In genomic region chr14:55028333-55028835, GRCm38 (mm10) we compare ENCODE assay signal across 11 mouse cellular contexts. TPM values are rescaled to one million over a fixed set of nuclear protein-coding genes. Genes with fewer than 3 reads are reported as not detected.
DNase-seq lines count a peak whose midpoint lies in the region; ATAC-seq and TF ChIP-seq lines count a peak whose summit lies in the region.
"Had no signal": no experiment of that assay in that cellular context is flagged by ENCODE, and none has a peak within 500 bp of the region (broad histone marks: within the 10 kb centered on the region; RNA-seq: fewer than 3 reads in every experiment).

No protein-coding gene starts in this region.

- WGBS in kidney, adult 2 months: 41% methylated on average over 5 of the region's 5 CpGs
- WGBS in forebrain, embryonic 11.5 days: 9% methylated on average over 5 of the region's 5 CpGs
- 12% methylated on average over 5 of the region's 5 CpGs for WGBS in limb, embryonic 10.5 days
- 7% methylated on average over 4 of the region's 5 CpGs for WGBS in neural tube, embryonic 13.5 days

- H3K9ac ChIP-seq in forebrain, embryonic 11.5 days (ENCODE audit: low read length): peak overlapping the region; percentile 35
- H3K9ac ChIP-seq in neural tube, embryonic 13.5 days: peak overlapping the region; percentile 58
- H3K9ac ChIP-seq: heart, embryonic 15.5 days had no signal

- no peak overlapping the region for H3K27ac ChIP-seq in kidney, adult 2 months (ENCODE audit: insufficient read depth, low read depth, low read length)
- H3K27ac ChIP-seq in forebrain, embryonic 11.5 days (ENCODE audit: low read depth, low read length): peak overlapping the region; percentile 79
- H3K27ac ChIP-seq in limb, embryonic 10.5 days: peak overlapping the region; percentile 46; the same call in 1 of the 2 replicates
- peak overlapping the region; percentile 90 for H3K27ac ChIP-seq in neural tube, embryonic 13.5 days (replicated peaks)
- H3K27ac ChIP-seq: heart, embryonic 15.5 days had no signal

- no peak for TF ChIP-seq POLR2A in kidney, adult 2 months (IDR thresholded peaks at IDR 0.05; ENCODE audit: low read depth, low read length)

- no peaks in the 10 kb centered on the region for H3K27me3 ChIP-seq in kidney, adult 2 months (replicated peaks; ENCODE audit: control insufficient read depth, insufficient read depth, low read length)
- no peaks in the 10 kb centered on the region for H3K27me3 ChIP-seq in forebrain, embryonic 11.5 days (ENCODE audit: control insufficient read depth, insufficient read depth, low read length)
- no peaks in the 10 kb centered on the region for H3K27me3 ChIP-seq in limb, embryonic 10.5 days (ENCODE audit: low read depth, poor library complexity, severe bottlenecking)
- H3K27me3 ChIP-seq in neural tube, embryonic 13.5 days: no peaks in the 10 kb centered on the region

- H3K36me3 ChIP-seq in kidney, adult 2 months (ENCODE audit: control insufficient read depth, insufficient read depth, low read length): peaks cover 2% of the 10 kb centered on the region
- H3K36me3 ChIP-seq in forebrain, embryonic 11.5 days (ENCODE audit: control insufficient read depth, insufficient read depth, low read length): no peaks in the 10 kb centered on the region
- peaks cover 27% of the 10 kb centered on the region for H3K36me3 ChIP-seq in limb, embryonic 10.5 days
- peaks cover 19% of the 10 kb centered on the region for H3K36me3 ChIP-seq in neural tube, embryonic 13.5 days

- H3K9me3 ChIP-seq in forebrain, embryonic 11.5 days (ENCODE audit: control insufficient read depth, low read length): no peaks in the 10 kb centered on the region
- H3K9me3 ChIP-seq in limb, embryonic 10.5 days (replicated peaks): no peaks in the 10 kb centered on the region
- no peaks in the 10 kb centered on the region for H3K9me3 ChIP-seq in neural tube, embryonic 13.5 days
- H3K9me3 ChIP-seq: heart, embryonic 15.5 days; megakaryocyte, embryonic 14.5 days had no signal

- no peak overlapping the region for H3K4me3 ChIP-seq in kidney, adult 2 months (ENCODE audit: insufficient read depth, low read depth, low read length)
- H3K4me3 ChIP-seq in forebrain, embryonic 11.5 days (ENCODE audit: low read depth, low read length): no peak overlapping the region
- peak overlapping the region; percentile 30 for H3K4me3 ChIP-seq in limb, embryonic 10.5 days
- H3K4me3 ChIP-seq in neural tube, embryonic 13.5 days: no peak overlapping the region
- H3K4me3 ChIP-seq: heart, embryonic 15.5 days; megakaryocyte, embryonic 14.5 days had no signal

- no peaks in the 10 kb centered on the region for H3K4me1 ChIP-seq in kidney, adult 2 months (ENCODE audit: control insufficient read depth, insufficient read depth, low read length)
- H3K4me1 ChIP-seq in forebrain, embryonic 11.5 days (replicated peaks; ENCODE audit: control insufficient read depth, insufficient read depth, low read length): peaks cover 17% of the 10 kb centered on the region
- peaks cover 21% of the 10 kb centered on the region for H3K4me1 ChIP-seq in limb, embryonic 10.5 days
- peaks cover 55% of the 10 kb centered on the region for H3K4me1 ChIP-seq in neural tube, embryonic 13.5 days (replicated peaks)

- peak; percentile 26 for DNase-seq in kidney, postnatal 10 days
- no peak for DNase-seq in kidney, adult 2 months
- peak; percentile 70 for DNase-seq in forebrain, embryonic 11.5 days (ENCODE audit: low spot score)
- peak; percentile 39 for DNase-seq in limb, embryonic 10.5 days (ENCODE audit: low spot score)
- no peak for DNase-seq in right cerebral cortex, adult 2 months (ENCODE audit: low spot score in 2 of 2)
- DNase-seq in urinary bladder, adult 18-20 months (ENCODE audit: low spot score in 2 of 2): no peak
- no peak for DNase-seq in gastrocnemius, postnatal 4 days (ENCODE audit: low spot score in 2 of 2)

- ATAC-seq in forebrain, embryonic 11.5 days (replicated peaks; ENCODE audit: low FRiP score): peak; percentile 80
- ATAC-seq in neural tube, embryonic 13.5 days (ENCODE audit: low read depth): peak; percentile 87

- H3K4me2 ChIP-seq in forebrain, embryonic 11.5 days (ENCODE audit: low read depth, low read length, severe bottlenecking): peak overlapping the region; percentile 35; the same call in 1 of the 2 replicates
- H3K4me2 ChIP-seq in neural tube, embryonic 13.5 days: peak overlapping the region; percentile 44
- H3K4me2 ChIP-seq: heart, embryonic 15.5 days had no signal

- no peak for TF ChIP-seq CTCF in kidney, adult 2 months (conservative IDR thresholded peaks at IDR 0.05; ENCODE audit: insufficient read depth, insufficient read length, low read depth, low read length)

RNA-seq across cellular contexts. Expression of gene Ngdn, which starts 13.1 kb away (rescaled TPM):
- 15.0 and 15.5 TPM in 2 replicates for polyA plus RNA-seq in kidney, adult 2 months (2012; rRNA removed)
- polyA plus RNA-seq in forebrain, embryonic 11.5 days (2014; fragmentation: Nextera tagmentation; extraction: Ambion mirVana): 94.1 and 95.8 TPM in 2 replicates
- 97.5 and 98.1 TPM in 2 replicates for polyA plus RNA-seq in limb, embryonic 10.5 days (2016; fragmentation: Nextera tagmentation; extraction: Ambion mirVana)
- 56.4 and 61.9 TPM in 2 replicates for polyA plus RNA-seq in neural tube, embryonic 13.5 days (2015; fragmentation: Nextera tagmentation; extraction: Ambion mirVana)
- 10 to 100 TPM; 29.2 to 32.7 TPM for total RNA-seq in gastrocnemius, postnatal 4 days (2021)

RNA-seq across cellular contexts. Expression of gene Myh7, which starts 34.0 kb away (rescaled TPM):
- 0.05 and 5.2 TPM in 2 replicates for polyA plus RNA-seq in kidney, adult 2 months (2012; rRNA removed)
- 0.11 and 0.52 TPM in 2 replicates for polyA plus RNA-seq in forebrain, embryonic 11.5 days (2014; fragmentation: Nextera tagmentation; extraction: Ambion mirVana)
- polyA plus RNA-seq in limb, embryonic 10.5 days (2016; fragmentation: Nextera tagmentation; extraction: Ambion mirVana): 2.2 and 4.4 TPM in 2 replicates
- polyA plus RNA-seq in neural tube, embryonic 13.5 days (2015; fragmentation: Nextera tagmentation; extraction: Ambion mirVana): 7.6 and 10.3 TPM in 2 replicates
- 100 to 1,000 TPM; 492 to 506 TPM for total RNA-seq in gastrocnemius, postnatal 4 days (2021)
- polyA plus RNA-seq: liver, adult 2 months had no signal

RNA-seq across cellular contexts. Expression of gene Gm17428, which starts 51.7 kb away (rescaled TPM):
- polyA plus RNA-seq in kidney, adult 2 months (2012; rRNA removed): not detected in 2 replicates
- polyA plus RNA-seq in forebrain, embryonic 11.5 days (2014; fragmentation: Nextera tagmentation; extraction: Ambion mirVana): not detected in 2 replicates
- polyA plus RNA-seq in limb, embryonic 10.5 days (2016; fragmentation: Nextera tagmentation; extraction: Ambion mirVana): not detected in 2 replicates
- not detected in 2 replicates for polyA plus RNA-seq in neural tube, embryonic 13.5 days (2015; fragmentation: Nextera tagmentation; extraction: Ambion mirVana)
- not detected for total RNA-seq in gastrocnemius, postnatal 4 days (2021)
- total RNA-seq: liver, adult 2 months had no signal
- polyA plus RNA-seq: heart, embryonic 15.5 days; liver, adult 2 months had no signal

Comparison
In these comparisons a context has a peak if more than half of its experiments do, and no peak if none do; other contexts are left out.
1. DNase-seq: peak in kidney, postnatal 10 days (single experiment), forebrain, embryonic 11.5 days (single experiment) and limb, embryonic 10.5 days (single experiment); none in kidney, adult 2 months (single experiment), right cerebral cortex, adult 2 months (0 of 2), urinary bladder, adult 18-20 months (0 of 2) and gastrocnemius, postnatal 4 days (0 of 2).